Mouse (Mus musculus): ENCODE data around the gene Ccdc155. TPM values are rescaled to one million over a fixed set of nuclear protein-coding genes. Genes with fewer than 3 reads are reported as not detected.
A peak's percentile ranks its signal among the peaks of the same experiment; 100 is the strongest.

The Ccdc155 gene
- polyA plus RNA-seq, 1 experiment from 2014 or later, result 1.1 TPM

GRCm38 (mm10) chr7:45141914-45142313 is 62.8 kb downstream of the Ccdc155 start:
- Histone ChIP-seq H3K9ac (no peak overlapping the region), H3K4me1 (no peaks in the 10 kb centered on the region; the same call in 1 of the 2 replicates), H3K27ac (replicated peaks) (no peak overlapping the region), H3K4me2 (replicated peaks) (no peak overlapping the region), H3K4me3 (replicated peaks) (no peak overlapping the region), H3K36me3 (peaks cover 56% of the 10 kb centered on the region), H3K9me3 (replicated peaks) (no peaks in the 10 kb centered on the region), H3K27me3 (no peaks in the 10 kb centered on the region)
- no peak for ATAC-seq (ENCODE audit: insufficient number of reproducible peaks, low FRiP score, low TSS enrichment, low read depth)
- 81% methylated on average over 5 of the region's 5 CpGs for WGBS

GRCm38 (mm10) chr7:45141319-45141718 is 63.4 kb downstream of the Ccdc155 start:
- Histone ChIP-seq H3K9me3 (replicated peaks) (no peaks in the 10 kb centered on the region), H3K27ac (replicated peaks) (no peak overlapping the region), H3K4me1 (no peaks in the 10 kb centered on the region; the same call in 1 of the 2 replicates), H3K4me2 (replicated peaks) (no peak overlapping the region), H3K9ac (no peak overlapping the region), H3K27me3 (no peaks in the 10 kb centered on the region), H3K36me3 (peaks cover 51% of the 10 kb centered on the region), H3K4me3 (replicated peaks) (no peak overlapping the region)
- no peak for ATAC-seq (ENCODE audit: insufficient number of reproducible peaks, low FRiP score, low TSS enrichment, low read depth)
- 91% methylated on average over 3 of the region's 3 CpGs for WGBS

DNA sequence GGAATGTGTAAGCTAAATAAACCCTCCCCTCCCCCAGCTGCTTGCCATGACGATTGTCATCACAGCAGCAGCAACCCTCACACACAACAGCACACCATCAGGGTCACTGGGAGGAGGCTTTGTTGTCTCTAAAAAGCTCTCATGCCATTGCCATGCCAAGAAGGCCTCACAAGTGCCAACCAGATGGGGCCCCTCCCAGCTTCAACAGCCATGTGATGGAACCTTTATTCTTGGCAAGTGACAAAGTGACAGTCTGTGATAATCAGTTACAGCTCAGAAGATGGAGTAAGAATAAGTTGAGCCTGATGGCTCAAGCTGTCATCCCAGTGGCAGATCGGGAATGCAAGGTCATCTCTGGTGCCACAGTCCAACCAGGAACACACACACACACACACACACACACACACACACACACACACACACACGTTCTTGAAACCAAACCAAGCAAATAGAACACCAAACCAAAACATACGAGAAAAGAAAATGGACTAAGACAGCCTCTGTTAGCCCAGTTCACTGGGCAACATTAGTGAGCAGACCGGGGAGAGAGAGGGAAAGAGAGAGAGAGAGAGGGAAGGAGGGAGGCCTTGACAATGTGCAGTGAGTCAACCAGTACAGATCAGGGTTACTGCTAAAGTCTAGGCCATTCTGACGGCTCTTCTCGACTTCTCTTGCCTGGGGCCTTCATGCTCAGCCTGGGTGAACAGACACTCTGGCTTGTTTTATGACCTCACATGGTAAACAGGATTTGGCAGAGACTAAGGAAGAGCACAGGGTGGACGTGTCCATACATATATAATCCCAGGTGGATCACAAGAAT is 64.6 kb downstream of the Ccdc155 start:
- H3K36me3 ChIP-seq, result peaks cover 39% of the 10 kb centered on the region
- no peak for ATAC-seq (ENCODE audit: insufficient number of reproducible peaks, low FRiP score, low TSS enrichment, low read depth)
- no peak overlapping the region for H3K4me2 ChIP-seq (replicated peaks)
- H3K4me1 ChIP-seq, result peaks cover 4% of the 10 kb centered on the region; the same call in 1 of the 2 replicates
- no peak overlapping the region for H3K9ac ChIP-seq
- no peak overlapping the region for H3K4me3 ChIP-seq (replicated peaks)
- no peaks in the 10 kb centered on the region for H3K9me3 ChIP-seq (replicated peaks)
- WGBS, result 64% methylated on average over 8 of the region's 8 CpGs
- H3K27ac ChIP-seq (replicated peaks), result no peak overlapping the region
- no peaks in the 10 kb centered on the region for H3K27me3 ChIP-seq

GRCm38 (mm10) chr7:45138403-45138802 is 66.3 kb downstream of the Ccdc155 start:
- Histone ChIP-seq H3K27me3 (no peaks in the 10 kb centered on the region), H3K4me2 (replicated peaks) (no peak overlapping the region), H3K4me1 (peaks cover 10% of the 10 kb centered on the region; the same call in 1 of the 2 replicates), H3K9me3 (replicated peaks) (no peaks in the 10 kb centered on the region), H3K27ac (replicated peaks) (no peak overlapping the region), H3K4me3 (replicated peaks) (no peak overlapping the region), H3K9ac (no peak overlapping the region), H3K36me3 (peaks cover 22% of the 10 kb centered on the region)
- WGBS, result 83% methylated on average over 1 of the region's 1 CpGs
- no peak for ATAC-seq (ENCODE audit: insufficient number of reproducible peaks, low FRiP score, low TSS enrichment, low read depth)

GRCm38 (mm10) chr7:45137171-45138006 is 67.3 kb downstream of the Ccdc155 start:
- H3K4me1 ChIP-seq, result peaks cover 10% of the 10 kb centered on the region; the same call in 1 of the 2 replicates
- H3K4me2 ChIP-seq (replicated peaks), result no peak overlapping the region
- H3K27ac ChIP-seq (replicated peaks), result no peak overlapping the region
- peaks cover 13% of the 10 kb centered on the region for H3K36me3 ChIP-seq
- H3K4me3 ChIP-seq (replicated peaks), result no peak overlapping the region
- WGBS, result 77% methylated on average over 12 of the region's 12 CpGs
- ATAC-seq (ENCODE audit: insufficient number of reproducible peaks, low FRiP score, low TSS enrichment, low read depth), result no peak
- no peak overlapping the region for H3K9ac ChIP-seq
- H3K27me3 ChIP-seq, result no peaks in the 10 kb centered on the region
- no peaks in the 10 kb centered on the region for H3K9me3 ChIP-seq (replicated peaks)

DNA sequence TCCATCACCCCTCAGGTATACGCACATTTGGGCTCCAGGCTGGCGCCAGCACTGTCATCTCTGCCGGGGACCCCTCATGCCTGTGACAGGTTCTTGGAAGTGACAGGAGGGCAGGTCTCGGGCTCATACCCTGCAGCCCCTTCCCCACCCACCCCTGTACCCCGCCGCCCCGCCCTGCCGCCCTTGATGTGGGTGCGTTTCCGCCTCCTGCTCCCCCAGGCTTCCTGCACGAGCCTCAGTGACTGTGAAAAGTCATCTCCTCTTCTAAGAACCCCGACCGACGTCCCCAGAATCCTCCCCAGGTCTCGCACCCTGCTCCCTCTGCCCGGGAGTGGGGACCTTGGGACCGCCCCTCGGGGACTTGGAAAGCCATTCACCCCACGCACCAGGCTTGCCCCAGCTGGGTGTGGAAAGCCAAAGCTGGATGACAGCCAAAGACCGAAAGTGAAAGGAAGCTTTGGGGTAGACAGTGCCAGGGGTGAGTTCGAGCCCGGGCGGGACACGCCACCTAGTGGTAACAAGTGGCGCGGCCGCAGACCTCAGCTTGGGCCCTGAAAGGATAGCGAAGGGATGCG is 68.6 kb downstream of the Ccdc155 start, which contains the start of the genes Gm45713 and Flt3l:
Gene Gm45713 (minus strand): TSS at position 239 of the 575 bp plus-strand sequence.
Gene Flt3l (minus strand): TSS at position 440 of the 575 bp plus-strand sequence.
- peak; percentile 81 for ATAC-seq (ENCODE audit: insufficient number of reproducible peaks, low FRiP score, low TSS enrichment, low read depth)
- no peaks in the 10 kb centered on the region for H3K36me3 ChIP-seq
- no peak within 1 kb of the TSS for H3K27ac ChIP-seq (replicated peaks)
- H3K4me1 ChIP-seq, result peaks cover 10% of the 10 kb centered on the region; the same call in 1 of the 2 replicates
- no peaks in the 10 kb centered on the region for H3K27me3 ChIP-seq
- WGBS, result 2% methylated on average over 29 of the region's 29 CpGs
- peak within 1 kb of the TSS; percentile 60 for H3K4me3 ChIP-seq (replicated peaks)
- H3K4me2 ChIP-seq (replicated peaks), result peak within 1 kb of the TSS; percentile 84
- H3K9me3 ChIP-seq (replicated peaks), result no peaks in the 10 kb centered on the region
- H3K9ac ChIP-seq, result peak within 1 kb of the TSS; percentile 68

DNA sequence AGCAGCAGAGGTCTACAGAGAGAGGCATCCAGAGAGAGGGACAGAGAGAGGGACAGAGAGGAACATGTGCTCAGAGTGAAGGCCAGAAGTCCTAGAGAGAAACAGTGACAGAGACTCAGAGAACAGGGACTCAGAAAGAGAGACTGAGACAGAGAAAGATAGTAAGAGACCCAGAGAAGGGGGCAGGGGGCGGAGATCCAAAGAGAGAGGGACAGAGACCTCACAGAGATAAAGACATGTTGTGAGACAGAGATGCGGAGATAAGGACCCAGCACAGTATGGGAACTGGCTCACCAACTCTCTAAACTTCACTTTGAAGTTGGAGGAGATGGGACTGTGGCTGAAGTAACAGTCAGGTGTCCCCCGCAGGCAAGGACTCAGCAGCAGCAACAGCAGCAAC is 69.3 kb downstream of the Ccdc155 start:
- no peak for ATAC-seq (ENCODE audit: insufficient number of reproducible peaks, low FRiP score, low TSS enrichment, low read depth)
- H3K36me3 ChIP-seq, result no peaks in the 10 kb centered on the region
- H3K4me1 ChIP-seq, result peaks cover 10% of the 10 kb centered on the region; the same call in 1 of the 2 replicates
- WGBS, result 72% methylated on average over 3 of the region's 3 CpGs
- no peak overlapping the region for H3K27ac ChIP-seq (replicated peaks)
- peak overlapping the region; percentile 84 for H3K4me2 ChIP-seq (replicated peaks)
- H3K4me3 ChIP-seq (replicated peaks), result peak overlapping the region; percentile 60
- no peak overlapping the region for H3K9ac ChIP-seq
- no peaks in the 10 kb centered on the region for H3K9me3 ChIP-seq (replicated peaks)
- H3K27me3 ChIP-seq, result no peaks in the 10 kb centered on the region

DNA sequence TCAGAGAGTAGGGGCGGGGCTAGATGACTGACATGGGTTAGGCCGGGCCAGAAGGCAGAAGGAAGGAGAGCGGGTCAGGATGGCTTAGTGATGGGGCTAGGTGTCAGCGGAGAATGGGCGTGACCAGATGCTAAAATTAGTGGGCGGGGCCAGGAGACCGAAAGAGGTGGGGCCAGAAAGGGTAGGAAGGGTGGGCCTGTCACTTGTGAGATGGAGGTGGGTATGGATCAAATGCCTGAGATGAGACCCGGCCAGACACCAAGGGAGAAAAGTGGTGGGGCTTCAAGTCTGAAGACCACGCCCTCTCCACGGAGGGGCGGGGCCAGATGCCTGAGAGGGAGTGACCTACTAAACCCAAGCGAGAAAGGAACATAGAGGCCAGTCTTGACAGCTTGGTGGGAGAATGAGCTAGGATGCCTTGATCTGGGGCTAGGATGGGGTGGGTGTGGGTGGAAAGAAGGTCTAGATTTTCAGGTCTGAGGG is 70.1 kb downstream of the Ccdc155 start:
- no peak for ATAC-seq (ENCODE audit: insufficient number of reproducible peaks, low FRiP score, low TSS enrichment, low read depth)

More for the DNA sequence above, 70.1 kb downstream of the Ccdc155 start:
- no peak overlapping the region for H3K27ac ChIP-seq (replicated peaks)
- peaks cover 15% of the 10 kb centered on the region for H3K4me1 ChIP-seq
- H3K27me3 ChIP-seq, result no peaks in the 10 kb centered on the region
- H3K4me2 ChIP-seq (replicated peaks), result no peak overlapping the region
- H3K9me3 ChIP-seq (replicated peaks), result no peaks in the 10 kb centered on the region
- no peaks in the 10 kb centered on the region for H3K36me3 ChIP-seq
- no peak overlapping the region for H3K4me3 ChIP-seq (replicated peaks)
- WGBS, result 10% methylated on average over 12 of the region's 12 CpGs
- H3K9ac ChIP-seq, result no peak overlapping the region

Small RNA genes lying within 50 kb of the gene (microRNA-seq; reads per million reads assigned to microRNA genes)
- gene Mir7055 (ENCODE audit: borderline number of aligned reads), result not detected

Other genes with a start within 250 kb of the Ccdc155 start
- 30.0 and 35.8 TPM in 2 replicates for gene Cpt1c, start 230.0 kb downstream of the Ccdc155 start, polyA plus RNA-seq (2015; fragmentation: Nextera tagmentation; extraction: Ambion mirVana)
- gene Prmt1, start 218.3 kb downstream of the Ccdc155 start, polyA plus RNA-seq (2015; fragmentation: Nextera tagmentation; extraction: Ambion mirVana), result 455 and 479 TPM in 2 replicates
- 109 and 110 TPM in 2 replicates for gene Irf3, start 207.2 kb downstream of the Ccdc155 start, polyA plus RNA-seq (2015; fragmentation: Nextera tagmentation; extraction: Ambion mirVana)
- 59.1 and 67.7 TPM in 2 replicates for gene Bcl2l12, start 206.2 kb downstream of the Ccdc155 start, polyA plus RNA-seq (2015; fragmentation: Nextera tagmentation; extraction: Ambion mirVana)
- gene Scaf1, start 188.5 kb downstream of the Ccdc155 start, polyA plus RNA-seq (2015; fragmentation: Nextera tagmentation; extraction: Ambion mirVana), result 40.7 and 41.9 TPM in 2 replicates
- gene Rras, start 186.9 kb downstream of the Ccdc155 start, polyA plus RNA-seq (2015; fragmentation: Nextera tagmentation; extraction: Ambion mirVana), result 41.3 and 47.6 TPM in 2 replicates
- gene Prr12, start 152.0 kb downstream of the Ccdc155 start, polyA plus RNA-seq (2015; fragmentation: Nextera tagmentation; extraction: Ambion mirVana), result 11.9 and 12.1 TPM in 2 replicates
- gene Nosip, start 142.5 kb downstream of the Ccdc155 start, polyA plus RNA-seq (2015; fragmentation: Nextera tagmentation; extraction: Ambion mirVana), result 68.5 and 73.6 TPM in 2 replicates
- gene Prrg2, start 142.2 kb downstream of the Ccdc155 start, polyA plus RNA-seq (2015; fragmentation: Nextera tagmentation; extraction: Ambion mirVana), result 26.0 and 26.9 TPM in 2 replicates
- gene Rcn3, start 112.7 kb downstream of the Ccdc155 start, polyA plus RNA-seq (2015; fragmentation: Nextera tagmentation; extraction: Ambion mirVana), result 520 and 531 TPM in 2 replicates
- gene Fcgrt, start 101.0 kb downstream of the Ccdc155 start, polyA plus RNA-seq (2015; fragmentation: Nextera tagmentation; extraction: Ambion mirVana), result 126 and 135 TPM in 2 replicates
- gene Rps11, start 80.5 kb downstream of the Ccdc155 start, polyA plus RNA-seq (2015; fragmentation: Nextera tagmentation; extraction: Ambion mirVana), result 1,509 and 1,523 TPM in 2 replicates
- 1,369 and 1,440 TPM in 2 replicates for gene Rpl13a, start 76.1 kb downstream of the Ccdc155 start, polyA plus RNA-seq (2015; fragmentation: Nextera tagmentation; extraction: Ambion mirVana)
- 0.12 and 0.37 TPM in 2 replicates for gene Gm45713, start 68.7 kb downstream of the Ccdc155 start, polyA plus RNA-seq (2015; fragmentation: Nextera tagmentation; extraction: Ambion mirVana)
- 2.6 and 3.4 TPM in 2 replicates for gene Flt3l, start 68.5 kb downstream of the Ccdc155 start, polyA plus RNA-seq (2015; fragmentation: Nextera tagmentation; extraction: Ambion mirVana)
- 81.2 and 87.5 TPM in 2 replicates for gene Pih1d1, start 50.6 kb downstream of the Ccdc155 start, polyA plus RNA-seq (2015; fragmentation: Nextera tagmentation; extraction: Ambion mirVana)
- gene Aldh16a1, start 50.3 kb downstream of the Ccdc155 start, polyA plus RNA-seq (2015; fragmentation: Nextera tagmentation; extraction: Ambion mirVana), result 43.7 and 47.1 TPM in 2 replicates
- 0.33 and 0.39 TPM in 2 replicates for gene Slc17a7, start 40.9 kb downstream of the Ccdc155 start, polyA plus RNA-seq (2015; fragmentation: Nextera tagmentation; extraction: Ambion mirVana)
- 5.5 and 13.4 TPM in 2 replicates for gene Gfy, start 25.3 kb downstream of the Ccdc155 start, polyA plus RNA-seq (2015; fragmentation: Nextera tagmentation; extraction: Ambion mirVana)
- gene Pth2, start 23.9 kb downstream of the Ccdc155 start, polyA plus RNA-seq (2015; fragmentation: Nextera tagmentation; extraction: Ambion mirVana), result not detected in 2 replicates
- gene Dkkl1, start 7.3 kb upstream of the Ccdc155 start, polyA plus RNA-seq (2015; fragmentation: Nextera tagmentation; extraction: Ambion mirVana), result 30.7 and 38.5 TPM in 2 replicates
- 141 and 148 TPM in 2 replicates for gene Tead2, start 10.9 kb upstream of the Ccdc155 start, polyA plus RNA-seq (2015; fragmentation: Nextera tagmentation; extraction: Ambion mirVana)
- 4.8 and 4.9 TPM in 2 replicates for gene Cd37, start 34.2 kb upstream of the Ccdc155 start, polyA plus RNA-seq (2015; fragmentation: Nextera tagmentation; extraction: Ambion mirVana)
- gene Slc6a16, start 36.2 kb upstream of the Ccdc155 start, polyA plus RNA-seq (2015; fragmentation: Nextera tagmentation; extraction: Ambion mirVana), result 0.13 and 0.27 TPM in 2 replicates
- not detected in 2 replicates for gene Slc6a21, start 72.6 kb upstream of the Ccdc155 start, polyA plus RNA-seq (2015; fragmentation: Nextera tagmentation; extraction: Ambion mirVana)
- 21.9 and 23.9 TPM in 2 replicates for gene Trpm4, start 128.9 kb upstream of the Ccdc155 start, polyA plus RNA-seq (2015; fragmentation: Nextera tagmentation; extraction: Ambion mirVana)
- gene Hrc, start 130.4 kb upstream of the Ccdc155 start, polyA plus RNA-seq (2015; fragmentation: Nextera tagmentation; extraction: Ambion mirVana), result 8.7 and 10.6 TPM in 2 replicates
- gene Ppfia3, start 162.1 kb upstream of the Ccdc155 start, polyA plus RNA-seq (2015; fragmentation: Nextera tagmentation; extraction: Ambion mirVana), result 8.5 and 10.1 TPM in 2 replicates
- gene Lin7b, start 165.7 kb upstream of the Ccdc155 start, polyA plus RNA-seq (2015; fragmentation: Nextera tagmentation; extraction: Ambion mirVana), result 3.8 and 4.0 TPM in 2 replicates
- gene Snrnp70, start 190.8 kb upstream of the Ccdc155 start, polyA plus RNA-seq (2015; fragmentation: Nextera tagmentation; extraction: Ambion mirVana), result 212 and 214 TPM in 2 replicates
- 0.22 and 0.36 TPM in 2 replicates for gene Kcna7, start 200.8 kb upstream of the Ccdc155 start, polyA plus RNA-seq (2015; fragmentation: Nextera tagmentation; extraction: Ambion mirVana)
- 3.7 and 4.9 TPM in 2 replicates for gene Ntf5, start 208.8 kb upstream of the Ccdc155 start, polyA plus RNA-seq (2015; fragmentation: Nextera tagmentation; extraction: Ambion mirVana)
- gene Lhb, start 215.9 kb upstream of the Ccdc155 start, polyA plus RNA-seq (2015; fragmentation: Nextera tagmentation; extraction: Ambion mirVana), result 2.0 and 4.8 TPM in 2 replicates
- gene Gys1, start 230.0 kb upstream of the Ccdc155 start, polyA plus RNA-seq (2015; fragmentation: Nextera tagmentation; extraction: Ambion mirVana), result 40.6 and 42.0 TPM in 2 replicates
- gene Ruvbl2, start 233.2 kb upstream of the Ccdc155 start, polyA plus RNA-seq (2015; fragmentation: Nextera tagmentation; extraction: Ambion mirVana), result 146 and 159 TPM in 2 replicates

Measured in embryonic facial prominence, embryonic 15.5 days (tissue).